Mouse (Mus musculus): Measurements from ENCODE around the gene Ppfibp2.

DNA sequence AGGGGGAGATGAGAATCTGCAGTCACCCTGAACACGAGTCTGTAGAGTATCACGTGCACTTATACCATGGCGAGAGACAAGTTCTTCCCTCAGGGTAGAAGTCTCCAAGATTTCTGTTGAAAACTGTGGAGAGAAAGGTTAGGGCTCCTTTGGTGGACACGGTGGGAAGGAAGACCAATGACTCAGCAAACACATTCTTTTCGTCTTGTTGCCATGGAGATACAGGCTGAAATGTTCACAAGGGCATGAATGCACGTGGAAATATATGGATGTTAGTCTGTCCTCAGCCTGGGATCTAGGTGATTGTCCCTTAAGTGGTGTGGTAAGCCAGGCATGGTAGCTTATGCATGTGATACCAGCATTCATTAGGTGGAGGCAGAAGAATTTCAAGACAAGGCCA is 175.8 kb downstream of the Ppfibp2 start:
- TF ChIP-seq GATA1 (IDR thresholded peaks at IDR 0.05; ENCODE audit: borderline replicate concordance, low read length) (no peak), FLI1 (IDR thresholded peaks at IDR 0.05; ENCODE audit: low read length) (no peak)
